Mouse (Mus musculus) testis, adult 2 months (tissue): ENCODE results near the gene Rnd2. TPM values are rescaled to one million over a fixed set of nuclear protein-coding genes. Genes with fewer than 3 reads are reported as not detected.
A peak's percentile ranks its signal among the peaks of the same experiment; 100 is the strongest.
"Not testable (repeated sequence)": the region's sequence is repeated elsewhere in the genome, so short reads cannot be mapped to it uniquely, and the experiment has no call there.

ENCODE experiments used
- H3K27ac ChIP-seq: fragments of 200-500 bp; 2 replicates; pipeline ENCODE4 v1.5.1; 2012; ENCODE audit warnings: low read depth, low read length; ENCODE audit not compliant: control insufficient read depth, insufficient read depth
- H3K27me3 ChIP-seq: fragments of 200-500 bp; 2 replicates; pipeline ENCODE4 v1.6.1; 2012; ENCODE audit warnings: mild to moderate bottlenecking, low read length, moderate library complexity; ENCODE audit not compliant: control insufficient read depth, insufficient read depth
- H3K36me3 ChIP-seq: fragments of 200-500 bp; 2 replicates; pipeline ENCODE4 v1.6.1; 2012; ENCODE audit warnings: mild to moderate bottlenecking, low read length; ENCODE audit not compliant: control insufficient read depth, insufficient read depth
- H3K4me1 ChIP-seq: fragments of 200-500 bp; 2 replicates; pipeline ENCODE4 v1.6.1; 2012; ENCODE audit warnings: low read length; ENCODE audit not compliant: control insufficient read depth, insufficient read depth
- H3K4me3 ChIP-seq: fragments of 200-500 bp; 2 replicates; pipeline ENCODE4 v1.5.1; 2012; ENCODE audit warnings: low read depth, mild to moderate bottlenecking, low read length, moderate library complexity, mixed read lengths; ENCODE audit not compliant: control insufficient read depth
- CTCF ChIP-seq: fragments of 200-500 bp; IDR thresholded peaks from 2 replicates; pipeline ENCODE4 v1.5.1; 2012; ENCODE audit warnings: low read depth, mild to moderate bottlenecking, inconsistent platforms, low read length, moderate library complexity; ENCODE audit not compliant: control insufficient read depth, insufficient read depth, insufficient replicate concordance
- POLR2A ChIP-seq: fragments of 200-500 bp; IDR thresholded peaks from 2 replicates; pipeline ENCODE4 v1.6.1; 2012; ENCODE audit warnings: low read depth, mild to moderate bottlenecking, inconsistent platforms, low read length, moderate library complexity; ENCODE audit not compliant: control insufficient read depth
- polyA plus RNA-seq: library from polyadenylated mRNA; depleted of rRNA; stranded (reverse); fragments of >200 nt; gene quantifications from 2 replicates; pipeline ENCODE4 v1.2.3, GENCODE M21; 2012

Rnd2 gene
- polyA plus RNA-seq, 1 experiment, result 21.1 TPM

DNA sequence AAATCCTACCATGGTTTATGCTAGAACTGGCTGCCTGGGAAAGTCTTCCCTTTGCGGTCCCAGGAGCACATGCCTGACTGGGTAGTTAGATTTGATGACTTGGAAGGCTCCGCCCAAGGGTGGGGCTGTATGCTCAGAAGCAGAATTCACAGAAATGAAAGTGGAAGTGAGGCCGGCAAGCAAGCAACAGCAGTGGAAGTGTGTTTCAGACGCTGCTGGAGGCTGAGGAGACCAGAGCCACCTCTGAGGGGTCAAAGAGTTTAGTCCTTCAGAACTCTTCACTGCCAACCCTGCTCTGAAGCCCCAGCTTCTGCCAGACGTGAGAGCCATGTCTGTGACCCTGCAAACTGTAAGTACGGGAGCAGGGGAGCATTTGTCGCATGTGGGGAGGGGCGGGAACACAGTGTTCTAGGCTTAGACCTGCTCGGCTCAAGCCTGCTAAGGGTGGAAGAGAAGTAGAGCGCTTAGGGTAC is 16.5 kb upstream of the Rnd2 start, which contains the start of gene Ifi35:
Gene Ifi35 (plus strand): TSS at position 134 of the 473 bp plus-strand sequence.
- Histone ChIP-seq H3K27me3 (no peaks in the 10 kb centered on the region), H3K4me3 (peak within 1 kb of the TSS; percentile 69), H3K27ac (peak within 1 kb of the TSS; percentile 59), H3K4me1 (no peaks in the 10 kb centered on the region), H3K36me3 (peaks cover 4% of the 10 kb centered on the region)
- TF ChIP-seq POLR2A (peak; percentile 38; the same call in 1 of the 2 replicates), CTCF (no peak)

DNA sequence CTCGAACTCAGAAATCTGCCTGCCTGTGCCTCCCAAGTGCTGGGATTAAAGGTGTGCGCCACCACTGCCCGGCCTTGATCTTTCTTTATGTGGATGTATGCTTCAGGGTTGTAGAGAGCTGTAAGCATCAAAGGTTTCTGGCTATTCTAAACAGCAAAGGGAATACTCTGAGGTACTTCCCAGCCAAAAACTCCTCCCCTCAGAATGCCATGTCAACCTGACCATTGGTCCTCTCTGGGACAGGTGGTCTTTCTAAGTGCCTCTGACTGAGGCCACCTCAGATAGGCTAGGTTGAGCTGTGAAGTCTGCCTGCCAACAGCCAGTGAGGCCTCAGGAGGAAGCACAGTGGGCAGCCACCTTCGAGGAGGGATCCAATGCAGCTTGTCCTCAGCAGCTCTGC is 15.9 kb upstream of the Rnd2 start:
- TF ChIP-seq CTCF (no peak), POLR2A (no peak)
- Histone ChIP-seq H3K4me1 (no peaks in the 10 kb centered on the region), H3K36me3 (peaks cover 2% of the 10 kb centered on the region), H3K27me3 (no peaks in the 10 kb centered on the region), H3K4me3 (no peak overlapping the region; the same call in 1 of the 2 replicates), H3K27ac (peak overlapping the region; percentile 59)

DNA sequence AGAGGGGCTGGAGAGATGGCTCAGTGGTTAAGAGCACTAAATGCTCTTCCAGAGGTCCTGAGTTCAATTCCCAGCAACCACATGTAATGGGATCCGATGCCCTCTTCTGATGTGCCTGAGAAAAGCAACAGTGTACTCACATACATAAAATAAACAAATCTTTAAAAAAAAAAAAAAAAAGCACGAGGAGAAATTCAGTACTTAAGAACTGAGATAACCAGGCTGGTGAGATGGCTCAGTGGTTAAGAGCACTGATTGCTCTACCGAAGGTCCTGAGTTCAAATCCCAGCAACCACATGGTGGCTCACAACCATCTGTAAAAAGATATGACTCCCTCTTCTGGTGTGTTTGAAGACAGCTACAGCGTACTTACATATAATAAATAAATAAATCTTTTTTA is 15.2 kb upstream of the Rnd2 start:
- not testable (repeated sequence) for H3K36me3 ChIP-seq, H3K4me1 ChIP-seq, H3K4me3 ChIP-seq, H3K27ac ChIP-seq, H3K27me3 ChIP-seq

GRCm38 (mm10) chr11:101450394-101450793 is 14.4 kb upstream of the Rnd2 start:
- Histone ChIP-seq H3K4me1 (no peaks in the 10 kb centered on the region), H3K4me3 (no peak overlapping the region), H3K27me3 (no peaks in the 10 kb centered on the region), H3K27ac (no peak overlapping the region), H3K36me3 (no peaks in the 10 kb centered on the region)
- TF ChIP-seq POLR2A (no peak), CTCF (no peak)

DNA sequence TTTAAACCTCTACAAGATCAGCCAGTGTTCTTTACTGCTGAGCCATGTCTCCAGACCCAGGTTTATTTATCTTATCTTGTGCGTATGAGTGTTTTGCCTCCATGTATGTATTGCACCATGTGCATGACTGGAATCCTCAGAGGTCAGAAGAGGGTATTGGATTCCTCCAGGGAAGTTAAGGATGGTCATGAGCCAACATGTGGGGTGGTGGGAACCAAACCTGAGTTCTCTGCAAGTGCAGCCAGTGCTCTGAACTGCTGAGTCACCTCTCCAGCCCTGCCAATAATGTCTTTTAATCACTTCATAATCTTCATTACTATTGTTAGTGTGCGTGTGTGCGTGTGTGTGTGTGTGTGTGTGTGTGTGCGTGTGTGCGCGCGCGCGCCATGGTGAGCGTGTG is 13.3 kb upstream of the Rnd2 start:
- no peaks in the 10 kb centered on the region for H3K36me3 ChIP-seq
- no peaks in the 10 kb centered on the region for H3K4me1 ChIP-seq
- no peak for TF ChIP-seq CTCF
- H3K27me3 ChIP-seq, result no peaks in the 10 kb centered on the region
- H3K4me3 ChIP-seq, result no peak overlapping the region
- no peak overlapping the region for H3K27ac ChIP-seq

DNA sequence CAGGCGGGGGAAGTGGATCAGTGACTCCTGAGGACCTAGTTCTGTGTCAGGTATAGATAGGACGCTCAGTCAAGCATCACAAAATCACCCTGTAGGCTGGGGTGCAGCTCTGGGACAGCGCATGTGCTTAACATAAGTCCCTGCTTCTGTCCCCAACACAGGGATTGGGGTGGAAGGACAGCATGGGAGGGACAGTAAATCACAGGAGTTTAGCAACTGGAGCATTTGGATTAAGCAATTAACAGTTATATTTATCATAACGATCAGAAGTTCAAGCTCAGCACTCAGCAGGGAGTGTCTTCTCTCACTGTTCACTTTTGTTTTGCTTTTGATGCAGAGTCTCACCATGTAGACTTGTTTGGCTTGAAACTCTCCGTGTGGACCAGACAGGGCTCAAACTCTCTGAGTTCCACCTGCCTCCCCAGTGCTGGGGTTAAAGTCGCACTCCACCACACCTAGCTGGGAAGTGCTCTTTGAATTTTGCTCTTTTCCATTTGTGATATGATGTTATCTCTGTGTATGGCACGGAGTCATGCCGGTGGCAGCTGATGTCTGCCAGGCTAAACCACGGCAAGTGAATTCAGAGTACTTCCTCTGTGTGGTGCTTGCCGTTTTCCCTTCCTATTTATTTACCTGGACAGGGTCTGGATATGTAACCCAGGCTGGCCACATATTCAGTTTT is 12.6 kb upstream of the Rnd2 start:
- TF ChIP-seq CTCF (no peak), POLR2A (no peak)
- no peaks in the 10 kb centered on the region for H3K36me3 ChIP-seq
- no peak overlapping the region for H3K4me3 ChIP-seq
- H3K27ac ChIP-seq, result no peak overlapping the region
- no peaks in the 10 kb centered on the region for H3K27me3 ChIP-seq
- no peaks in the 10 kb centered on the region for H3K4me1 ChIP-seq

DNA sequence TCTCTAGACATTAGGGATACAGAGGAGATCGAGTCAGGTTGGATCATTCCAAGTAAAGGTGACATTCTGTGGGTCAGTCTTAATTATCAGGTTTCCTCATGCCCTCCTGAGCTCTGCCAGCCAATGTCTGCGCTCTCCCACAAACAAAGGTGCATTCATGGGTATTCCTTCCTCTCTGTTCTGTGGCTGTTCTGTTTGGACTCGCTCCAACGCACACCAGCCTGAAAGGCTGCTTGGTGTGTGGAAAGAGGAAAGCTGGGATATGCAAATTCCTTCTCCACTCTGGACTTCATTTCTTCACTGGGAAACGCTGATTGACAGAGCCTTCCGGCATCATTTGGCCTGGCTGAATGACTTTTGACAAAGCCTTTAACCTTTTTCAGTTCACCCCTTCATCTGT is 10.1 kb upstream of the Rnd2 start:
- Histone ChIP-seq H3K27ac (no peak overlapping the region), H3K4me3 (no peak overlapping the region), H3K27me3 (no peaks in the 10 kb centered on the region), H3K36me3 (no peaks in the 10 kb centered on the region), H3K4me1 (no peaks in the 10 kb centered on the region)
- TF ChIP-seq CTCF (no peak), POLR2A (no peak)

- no peak overlapping the region for H3K27ac ChIP-seq
- TF ChIP-seq POLR2A, result no peak
- TF ChIP-seq CTCF, result no peak
- H3K27me3 ChIP-seq, result no peaks in the 10 kb centered on the region
- no peaks in the 10 kb centered on the region for H3K36me3 ChIP-seq
- no peaks in the 10 kb centered on the region for H3K4me1 ChIP-seq
- no peak overlapping the region for H3K4me3 ChIP-seq
Observed at GRCm38 (mm10) chr11:101455627-101456026, 9.2 kb upstream of the Rnd2 start.
